Mouse (Mus musculus) stomach, embryonic 15.5 days (tissue): Measurements from ENCODE around the gene Cfi. TPM values are rescaled to one million over a fixed set of nuclear protein-coding genes. Genes with fewer than 3 reads are reported as not detected.

ENCODE experiments used
- ATAC-seq: fragments of 200-750 bp; cut with Nextera tagmentation; 2 replicates; pipeline ENCODE4 v1.8.0; 2017; ENCODE audit warnings: low read depth, moderate number of reproducible peaks, moderate TSS enrichment; ENCODE audit not compliant: insufficient read depth, low FRiP score
- H3K27ac ChIP-seq: fragments of 300-500 bp; sonication (generic); 2 replicates; pipeline ENCODE4 v1.5.1; 2015; ENCODE audit warnings: mild to moderate bottlenecking, inconsistent platforms
- H3K27me3 ChIP-seq: fragments of 300-500 bp; sonication (generic); replicated peaks from 2 replicates; pipeline ENCODE4 v1.6.1; 2015; ENCODE audit warnings: inconsistent platforms
- H3K36me3 ChIP-seq: fragments of 300-500 bp; sonication (generic); 2 replicates; pipeline ENCODE4 v1.6.1; 2015; ENCODE audit warnings: inconsistent platforms
- H3K4me1 ChIP-seq: fragments of 300-500 bp; sonication (generic); 2 replicates; pipeline ENCODE4 v1.6.1; 2015; ENCODE audit warnings: inconsistent platforms
- H3K4me2 ChIP-seq: fragments of 300-500 bp; sonication (generic); 2 replicates; pipeline ENCODE4 v1.6.1; 2015; ENCODE audit warnings: mild to moderate bottlenecking, inconsistent platforms
- H3K4me3 ChIP-seq: fragments of 300-500 bp; sonication (generic); replicated peaks from 2 replicates; pipeline ENCODE4 v1.5.1; 2015; ENCODE audit warnings: inconsistent platforms
- H3K9ac ChIP-seq: fragments of 300-500 bp; sonication (generic); 2 replicates; pipeline ENCODE4 v1.6.1; 2015; ENCODE audit warnings: inconsistent platforms
- H3K9me3 ChIP-seq: fragments of 300-500 bp; sonication (generic); 2 replicates; pipeline ENCODE4 v1.6.1; 2016; ENCODE audit warnings: inconsistent platforms
- WGBS: fragments of 180-500 bp; shearing (Covaris S2); methylation state at CpG from one replicate; pipeline ENCODE4 v1.1.7; 2015; 5-methylcytosine and 5-hydroxymethylcytosine counted together
- polyA plus RNA-seq: library from polyadenylated mRNA; unstranded; fragments of >200 nt; fragmentation: Nextera tagmentation; extraction: Ambion mirVana; gene quantifications from 2 replicates; pipeline ENCODE4 v1.2.1, GENCODE M21; 2015

Cfi gene
- polyA plus RNA-seq = 72.4 and 76.5 TPM in 2 replicates

- H3K4me3 ChIP-seq = peak within 1 kb of the TSS; percentile 24; the same call in 1 of the 2 replicates
- H3K9ac ChIP-seq = no peak within 1 kb of the TSS
- H3K36me3 ChIP-seq = no peaks in the 10 kb centered on the region
- peak within 1 kb of the TSS; percentile 40 for H3K4me2 ChIP-seq
- 0 out of 2 replicates have a peak, but pooled peaks have one; percentile 12 for ATAC-seq
- no peaks in the 10 kb centered on the region for H3K9me3 ChIP-seq
- no peaks in the 10 kb centered on the region for H3K27me3 ChIP-seq
- H3K4me1 ChIP-seq = 0 out of 2 replicates have a peak, but pooled peaks cover 3% of the 10 kb centered on the region
- peak within 1 kb of the TSS; percentile 82 for H3K27ac ChIP-seq
- WGBS = 47% methylated on average over 6 of the region's 6 CpGs
Measured at GRCm38 (mm10) chr3:129835388-129835934, at the start of gene Cfi. Gene Cfi, plus strand, starts transcription at chr3:129835884.

- Histone ChIP-seq H3K27ac (no peak overlapping the region), H3K4me2 (no peak overlapping the region), H3K4me3 (no peak overlapping the region), H3K9me3 (no peaks in the 10 kb centered on the region), H3K4me1 (no peaks in the 10 kb centered on the region), H3K27me3 (no peaks in the 10 kb centered on the region), H3K9ac (no peak overlapping the region), H3K36me3 (no peaks in the 10 kb centered on the region)
- WGBS = 89% methylated on average over 5 of the region's 5 CpGs
- no peak for ATAC-seq
Measured at GRCm38 (mm10) chr3:129793801-129794200, 41.9 kb upstream of the Cfi start.

- no peak for ATAC-seq
- Histone ChIP-seq H3K36me3 (no peaks in the 10 kb centered on the region), H3K4me3 (no peak overlapping the region), H3K9me3 (no peaks in the 10 kb centered on the region), H3K4me1 (no peaks in the 10 kb centered on the region), H3K27ac (no peak overlapping the region), H3K4me2 (no peak overlapping the region), H3K27me3 (no peaks in the 10 kb centered on the region), H3K9ac (no peak overlapping the region)
- WGBS = 57% methylated on average over 5 of the region's 5 CpGs
Measured at GRCm38 (mm10) chr3:129797341-129797740, 38.3 kb upstream of the Cfi start.

GRCm38 (mm10) chr3:129798551-129798950 lies 37.1 kb upstream of the Cfi start:
- no peak for ATAC-seq
- H3K27ac ChIP-seq = no peak overlapping the region
- no peak overlapping the region for H3K9ac ChIP-seq
- no peaks in the 10 kb centered on the region for H3K9me3 ChIP-seq
- no peaks in the 10 kb centered on the region for H3K4me1 ChIP-seq
- no peak overlapping the region for H3K4me3 ChIP-seq
- 79% methylated on average over 11 of the region's 11 CpGs for WGBS
- no peaks in the 10 kb centered on the region for H3K27me3 ChIP-seq
- no peaks in the 10 kb centered on the region for H3K36me3 ChIP-seq
- H3K4me2 ChIP-seq = no peak overlapping the region

GRCm38 (mm10) chr3:129799011-129799410 lies 36.7 kb upstream of the Cfi start:
- no peak for ATAC-seq
- H3K9ac ChIP-seq = no peak overlapping the region
- H3K27me3 ChIP-seq = no peaks in the 10 kb centered on the region
- 71% methylated on average over 2 of the region's 2 CpGs for WGBS
- no peaks in the 10 kb centered on the region for H3K4me1 ChIP-seq
- no peak overlapping the region for H3K4me3 ChIP-seq
- no peaks in the 10 kb centered on the region for H3K9me3 ChIP-seq
- H3K4me2 ChIP-seq = no peak overlapping the region
- no peaks in the 10 kb centered on the region for H3K36me3 ChIP-seq
- no peak overlapping the region for H3K27ac ChIP-seq

- peak within 1 kb of the TSS; percentile 27; the same call in 1 of the 2 replicates for H3K4me2 ChIP-seq
- H3K27ac ChIP-seq = no peak within 1 kb of the TSS
- H3K4me3 ChIP-seq = no peak within 1 kb of the TSS
Measured at GRCm38 (mm10) chr3:129803765-129804164, 31.9 kb upstream of the Cfi start, which contains the start of gene Lrit3. Gene Lrit3, minus strand, starts transcription at chr3:129804030.

GRCm38 (mm10) chr3:129820847-129821246 lies 14.8 kb upstream of the Cfi start:
- Histone ChIP-seq H3K4me2 (no peak overlapping the region), H3K36me3 (peaks cover 8% of the 10 kb centered on the region), H3K9me3 (no peaks in the 10 kb centered on the region), H3K4me3 (no peak overlapping the region), H3K27ac (no peak overlapping the region), H3K27me3 (no peaks in the 10 kb centered on the region), H3K9ac (no peak overlapping the region), H3K4me1 (no peaks in the 10 kb centered on the region)
- WGBS = 78% methylated on average over 9 of the region's 9 CpGs
- no peak for ATAC-seq

More at GRCm38 (mm10) chr3:129803765-129804164, 31.9 kb upstream of the Cfi start, which contains the start of gene Lrit3:
- 73% methylated on average over 10 of the region's 10 CpGs for WGBS
- Histone ChIP-seq H3K9me3 (no peaks in the 10 kb centered on the region), H3K9ac (no peak within 1 kb of the TSS), H3K27me3 (no peaks in the 10 kb centered on the region), H3K36me3 (no peaks in the 10 kb centered on the region), H3K4me1 (no peaks in the 10 kb centered on the region)
- no peak for ATAC-seq

GRCm38 (mm10) chr3:129821736-129822135 lies 13.9 kb upstream of the Cfi start:
- H3K9me3 ChIP-seq = no peaks in the 10 kb centered on the region

GRCm38 (mm10) chr3:129822206-129822775 lies 13.4 kb upstream of the Cfi start, which contains the start of gene Rrh:
Gene Rrh, minus strand, starts transcription at chr3:129822587.
- 91% methylated on average over 11 of the region's 11 CpGs for WGBS
- no peaks in the 10 kb centered on the region for H3K9me3 ChIP-seq
- H3K36me3 ChIP-seq = peaks cover 14% of the 10 kb centered on the region
- H3K4me3 ChIP-seq = no peak within 1 kb of the TSS
- no peak within 1 kb of the TSS for H3K4me2 ChIP-seq
- H3K9ac ChIP-seq = no peak within 1 kb of the TSS
- H3K4me1 ChIP-seq = no peaks in the 10 kb centered on the region
- no peak for ATAC-seq
- H3K27ac ChIP-seq = no peak within 1 kb of the TSS
- H3K27me3 ChIP-seq = no peaks in the 10 kb centered on the region

More at GRCm38 (mm10) chr3:129821736-129822135, 13.9 kb upstream of the Cfi start:
- no peaks in the 10 kb centered on the region for H3K4me1 ChIP-seq
- H3K36me3 ChIP-seq = peaks cover 12% of the 10 kb centered on the region
- ATAC-seq = no peak
- no peak overlapping the region for H3K9ac ChIP-seq
- H3K4me3 ChIP-seq = no peak overlapping the region
- H3K27me3 ChIP-seq = no peaks in the 10 kb centered on the region
- WGBS = 77% methylated on average over 8 of the region's 8 CpGs
- H3K27ac ChIP-seq = no peak overlapping the region
- H3K4me2 ChIP-seq = no peak overlapping the region

- H3K4me3 ChIP-seq = no peak overlapping the region
- 0 out of 2 replicates have a peak, but pooled peaks have one; percentile 31 for ATAC-seq
- H3K9ac ChIP-seq = no peak overlapping the region
- no peaks in the 10 kb centered on the region for H3K9me3 ChIP-seq
- no peak overlapping the region for H3K27ac ChIP-seq
- H3K4me1 ChIP-seq = no peaks in the 10 kb centered on the region
- 51% methylated on average over 5 of the region's 5 CpGs for WGBS
- no peak overlapping the region for H3K4me2 ChIP-seq
- no peaks in the 10 kb centered on the region for H3K27me3 ChIP-seq
- H3K36me3 ChIP-seq = peaks cover 14% of the 10 kb centered on the region
Measured at GRCm38 (mm10) chr3:129823293-129823692, 12.4 kb upstream of the Cfi start.

- H3K36me3 ChIP-seq = peaks cover 14% of the 10 kb centered on the region
- WGBS = 87% methylated on average over 4 of the region's 4 CpGs
Measured at GRCm38 (mm10) chr3:129824146-129824545, 11.5 kb upstream of the Cfi start.

GRCm38 (mm10) chr3:129824891-129825290 lies 10.8 kb upstream of the Cfi start:
- peaks cover 14% of the 10 kb centered on the region for H3K36me3 ChIP-seq
- no peak overlapping the region for H3K4me3 ChIP-seq
- no peaks in the 10 kb centered on the region for H3K27me3 ChIP-seq
- ATAC-seq = no peak
- H3K4me2 ChIP-seq = no peak overlapping the region
- no peaks in the 10 kb centered on the region for H3K9me3 ChIP-seq
- peaks cover 6% of the 10 kb centered on the region; the same call in 1 of the 2 replicates for H3K4me1 ChIP-seq
- H3K27ac ChIP-seq = no peak overlapping the region
- H3K9ac ChIP-seq = no peak overlapping the region
- 91% methylated on average over 10 of the region's 10 CpGs for WGBS

More at GRCm38 (mm10) chr3:129824146-129824545, 11.5 kb upstream of the Cfi start:
- Histone ChIP-seq H3K4me3 (no peak overlapping the region), H3K27me3 (no peaks in the 10 kb centered on the region), H3K4me1 (no peaks in the 10 kb centered on the region), H3K9ac (no peak overlapping the region), H3K27ac (no peak overlapping the region), H3K4me2 (no peak overlapping the region), H3K9me3 (no peaks in the 10 kb centered on the region)
- ATAC-seq = no peak
